Mouse (Mus musculus): ENCODE data around the gene Cdkn3. TPM values are rescaled to one million over a fixed set of nuclear protein-coding genes. Genes with fewer than 3 reads are reported as not detected.

Cdkn3 gene
- polyA plus RNA-seq, 1 experiment from 2014 or later, result 48.1 TPM

Other genes with a start within 250 kb of the Cdkn3 start
- gene Cnih1, start 27.9 kb downstream of the Cdkn3 start, polyA plus RNA-seq (2014; fragmentation: Nextera tagmentation; extraction: Ambion mirVana), result 198 and 213 TPM in 2 replicates
- 99.2 and 111 TPM in 2 replicates for gene Gmfb, start 61.7 kb downstream of the Cdkn3 start, polyA plus RNA-seq (2014; fragmentation: Nextera tagmentation; extraction: Ambion mirVana)
- 29.5 and 35.2 TPM in 2 replicates for gene Cgrrf1, start 71.6 kb downstream of the Cdkn3 start, polyA plus RNA-seq (2014; fragmentation: Nextera tagmentation; extraction: Ambion mirVana)
- 2.1 and 3.0 TPM in 2 replicates for gene Samd4, start 122.3 kb downstream of the Cdkn3 start, polyA plus RNA-seq (2014; fragmentation: Nextera tagmentation; extraction: Ambion mirVana)